Mouse (Mus musculus) T-cell, adult 2 months (primary cell): Measurements from ENCODE around the gene Prph2.

Experiments used
- DNase-seq: peaks from one replicate; pipeline ENCODE4 v3.0.0; 2022; ENCODE audit warnings: low spot score

Prph2 gene

DNA sequence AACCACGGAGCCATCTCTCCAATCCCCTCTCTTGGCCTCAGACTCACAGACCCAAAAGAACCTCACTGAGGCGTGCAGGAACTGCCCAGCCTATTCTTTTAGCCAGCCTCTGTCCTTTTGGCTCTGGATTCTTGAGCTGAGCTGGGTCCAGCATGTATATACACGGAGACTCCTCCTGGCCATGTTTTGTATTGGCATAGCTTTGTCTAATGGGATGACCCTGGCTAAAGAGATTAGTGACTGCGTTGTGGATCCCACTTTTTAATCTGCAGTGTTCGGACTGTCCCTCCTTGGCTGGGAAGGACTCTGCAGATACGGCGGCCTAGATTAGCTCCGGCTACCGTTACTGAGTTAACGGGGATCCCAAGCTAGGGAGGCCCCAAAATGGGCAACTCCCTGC, at the start of gene Prph2:
Prph2 (plus strand) TSS at position 274 of the 400 bp plus-strand sequence.
- DNase-seq: no peak

DNA sequence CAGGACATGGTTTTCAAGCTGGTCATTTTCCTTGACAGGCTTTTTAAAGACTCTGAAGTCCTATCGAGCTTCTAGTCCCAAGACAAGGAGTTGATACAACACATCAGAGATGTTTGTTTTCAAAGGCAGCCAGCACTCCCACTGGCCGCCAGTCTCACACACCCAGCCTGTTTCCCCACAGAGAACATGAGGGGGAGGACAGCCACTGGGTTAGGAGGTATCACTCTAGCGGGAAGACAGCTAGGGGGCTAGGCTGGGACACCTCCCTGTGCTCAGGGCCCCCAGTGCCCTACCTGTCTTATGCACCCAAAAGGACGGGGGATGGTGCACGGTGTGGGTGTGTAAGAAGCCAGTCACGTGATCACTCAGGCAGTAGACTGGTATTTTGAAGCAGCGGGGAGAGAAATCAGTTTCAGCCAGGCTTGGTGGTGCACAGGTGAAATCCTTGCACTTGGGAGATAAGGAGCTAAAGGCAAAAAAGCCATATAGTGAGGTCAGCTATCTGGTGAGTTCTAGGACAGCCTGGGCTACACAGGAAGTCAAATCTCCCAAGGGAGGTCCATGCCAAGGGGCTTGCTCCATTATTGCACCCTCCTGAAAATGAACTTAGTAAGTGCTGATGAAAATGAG, 45.6 kb upstream of the Prph2 start:
- no peak for DNase-seq

DNA sequence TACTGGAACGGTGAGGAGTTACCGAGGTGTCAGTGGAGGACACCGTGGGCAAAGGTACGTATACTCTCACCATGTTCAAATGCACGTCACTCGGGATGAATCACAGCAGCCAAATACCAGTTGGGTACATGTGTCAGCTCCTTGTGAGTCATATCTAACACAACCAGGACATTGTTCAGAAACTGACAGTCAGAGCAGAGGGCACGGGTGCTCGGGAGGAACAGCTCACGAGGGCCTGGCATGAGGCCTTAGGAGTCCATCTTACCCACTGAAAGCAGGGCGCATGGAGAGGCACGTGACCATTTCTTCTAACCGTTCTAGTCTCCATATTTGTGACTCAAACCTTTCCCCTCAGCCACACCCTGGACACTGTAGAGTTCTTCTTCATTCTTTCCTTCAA, 43.4 kb upstream of the Prph2 start:
- DNase-seq: no peak

DNA sequence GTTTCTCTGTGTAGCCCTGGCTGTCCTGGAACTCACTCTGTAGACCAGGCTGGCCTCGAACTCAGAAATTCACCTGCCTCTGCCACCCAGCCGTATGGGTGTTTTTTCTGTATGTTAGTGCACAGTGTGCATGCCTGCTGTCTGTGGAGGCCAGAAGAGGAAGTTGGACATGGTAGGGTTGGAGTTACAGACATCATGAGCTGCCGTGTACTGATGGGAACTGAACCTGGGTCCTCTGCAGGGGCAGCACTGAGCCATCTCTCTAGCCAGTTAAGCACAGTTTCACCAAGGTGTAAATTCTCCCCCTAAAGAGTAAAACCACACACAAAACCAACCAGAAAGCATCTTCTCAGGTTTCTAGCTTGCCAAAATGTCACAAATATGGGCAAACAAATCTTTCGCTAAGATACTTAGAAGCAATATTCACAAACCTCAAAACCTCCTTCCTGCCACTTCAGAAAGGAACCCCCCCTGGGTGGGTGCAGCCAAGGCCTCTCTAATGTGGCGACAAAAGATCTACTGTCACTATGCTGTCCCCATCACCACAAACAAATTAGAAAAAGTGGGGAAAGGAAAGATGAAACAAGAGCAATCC, 40.0 kb upstream of the Prph2 start:
- peak; percentile 83 for DNase-seq

DNA sequence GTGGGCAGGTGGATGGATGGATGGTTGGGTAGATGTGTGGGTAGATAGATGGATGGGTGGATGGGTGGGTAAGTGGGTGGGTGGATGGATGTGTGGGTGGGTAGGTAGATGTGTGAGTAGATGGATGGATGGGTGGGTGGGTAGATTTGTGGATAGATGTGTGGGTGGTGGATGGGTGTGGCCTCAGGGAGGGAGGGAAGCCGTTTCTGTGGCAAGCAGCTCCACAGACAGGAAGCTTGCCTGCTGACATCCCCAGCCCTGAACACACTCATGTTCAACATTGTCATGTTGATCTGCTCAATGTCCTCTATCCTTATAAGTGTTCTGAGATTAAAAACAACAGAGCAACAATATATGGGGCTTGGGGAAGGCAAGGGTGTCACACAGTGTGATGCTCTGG, 39.3 kb upstream of the Prph2 start:
- peak; percentile 64 for DNase-seq

DNA sequence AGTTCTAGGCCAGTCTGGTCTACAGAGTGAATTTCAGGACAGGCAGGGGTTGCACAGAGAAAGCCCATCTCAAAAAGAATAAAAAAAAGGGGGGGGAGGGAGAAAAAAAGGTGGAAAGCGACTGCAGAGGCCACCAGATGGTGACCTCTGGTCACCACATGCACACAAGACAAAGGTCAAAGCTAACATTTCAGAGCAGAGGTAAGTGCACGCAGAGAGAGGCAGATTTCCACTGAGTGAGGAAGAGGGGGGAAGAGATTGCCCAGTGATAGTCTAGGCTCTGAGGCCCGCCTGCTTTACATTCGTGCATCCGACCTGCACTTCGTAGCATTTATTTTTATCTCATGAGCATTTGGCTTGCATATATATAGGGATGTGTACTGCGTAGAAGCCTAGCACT, 37.5 kb upstream of the Prph2 start:
- no peak for DNase-seq

DNA sequence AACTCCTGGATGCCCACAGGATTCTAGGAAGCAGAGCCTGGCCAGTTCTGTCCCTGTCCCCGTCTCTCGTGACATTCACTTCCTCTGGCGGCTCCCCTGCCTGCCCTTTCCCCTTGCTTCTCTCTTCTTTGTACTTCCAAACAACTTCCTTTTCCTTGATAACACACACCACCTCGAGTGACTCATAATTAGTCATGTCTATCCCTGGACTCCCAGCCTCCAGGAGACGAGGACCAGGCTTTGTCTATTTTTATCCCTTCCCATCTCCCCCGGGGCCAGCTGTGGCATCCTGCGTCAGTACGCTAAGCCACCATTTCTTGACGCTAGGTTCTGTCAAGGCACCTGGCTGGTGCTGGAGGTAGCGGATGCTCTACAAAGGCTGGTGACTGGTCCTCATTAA, 36.1 kb upstream of the Prph2 start:
- DNase-seq: no peak

DNA sequence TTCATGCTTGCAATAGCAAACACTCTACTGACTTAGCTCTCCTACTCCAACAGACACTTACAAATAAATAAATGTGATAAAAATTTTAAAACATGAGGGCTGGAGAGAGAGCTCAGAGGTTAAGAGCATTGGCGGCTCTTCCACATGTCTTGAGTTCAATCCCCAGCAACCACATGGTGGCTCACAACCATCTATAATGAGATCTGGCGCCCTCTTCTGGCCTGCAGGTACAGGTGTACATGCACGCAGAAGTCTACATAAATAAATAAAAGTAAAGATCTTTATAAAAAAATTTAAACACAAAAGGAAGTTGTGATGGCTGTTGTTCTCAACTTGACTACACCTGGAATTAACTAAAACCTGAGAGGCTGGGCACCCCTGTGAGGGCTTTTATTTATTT, 34.6 kb upstream of the Prph2 start:
- peak; percentile 48 for DNase-seq

DNA sequence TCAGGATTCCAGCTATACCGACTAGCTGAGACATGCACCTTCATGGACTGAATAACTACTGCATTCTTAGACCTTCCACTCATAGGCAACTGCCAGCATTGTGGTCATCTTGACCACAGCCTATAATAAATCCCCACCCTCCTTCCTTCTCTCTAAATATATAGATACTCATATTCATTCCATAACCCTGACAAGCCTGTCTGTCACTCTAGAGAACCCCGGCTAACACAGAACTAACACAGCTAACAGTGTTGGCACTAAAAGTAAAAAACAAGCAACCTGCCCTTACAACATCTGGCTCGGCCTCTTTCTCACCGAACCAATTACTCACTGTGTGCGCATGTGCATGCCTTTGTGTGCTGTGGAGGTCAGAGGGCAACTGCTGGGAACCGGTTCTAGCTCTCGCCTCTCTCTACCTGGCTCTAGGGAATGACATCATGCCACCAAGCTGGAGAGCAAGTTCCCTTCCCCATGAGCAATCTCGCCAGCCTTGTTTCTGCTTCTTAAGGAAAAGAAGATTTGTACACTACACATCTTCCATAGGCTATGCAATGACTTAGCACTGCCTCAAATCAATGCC, 33.8 kb upstream of the Prph2 start:
- DNase-seq: no peak

DNA sequence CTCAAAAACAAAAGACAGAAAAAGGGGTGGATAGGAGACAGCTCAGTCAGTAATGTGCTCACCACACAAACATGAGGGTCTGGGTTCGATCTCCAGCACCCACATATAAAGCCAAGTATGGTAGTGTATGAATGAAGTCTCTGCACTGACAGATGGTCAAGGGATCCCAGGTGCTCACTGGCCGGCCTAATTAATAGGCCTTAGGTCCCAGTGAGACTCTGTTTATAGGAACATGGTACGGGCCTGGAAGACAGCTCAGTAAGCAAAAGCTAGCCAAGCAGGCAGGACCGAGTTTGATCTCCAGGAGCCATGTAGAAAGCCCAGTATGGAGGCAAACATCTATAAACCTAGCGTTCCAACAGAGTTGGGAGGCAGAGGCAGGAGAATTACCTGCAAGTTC, 33.2 kb upstream of the Prph2 start:
- DNase-seq: no peak

DNA sequence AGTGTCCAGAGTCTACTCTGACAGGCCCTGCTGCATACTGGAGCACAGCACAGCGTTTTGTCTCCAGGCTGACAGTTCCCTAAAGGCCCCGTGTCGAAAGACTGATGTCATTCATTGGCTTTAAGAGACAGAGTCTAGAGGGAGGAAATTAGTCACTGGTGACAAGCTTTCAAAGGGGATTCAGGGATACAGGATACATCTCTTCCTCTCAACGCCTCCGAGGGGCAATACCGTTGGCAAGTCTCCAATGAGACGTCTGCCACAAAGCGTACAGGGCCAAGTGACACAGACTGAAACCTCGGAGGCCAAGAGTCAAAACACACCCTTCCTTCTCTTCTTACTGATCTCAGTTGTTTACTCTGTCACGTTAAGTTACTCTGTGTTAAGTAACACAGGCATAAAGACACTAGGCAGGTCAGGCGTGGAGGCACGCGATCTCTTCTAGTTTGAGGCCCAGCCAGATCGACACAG, 30.4 kb upstream of the Prph2 start:
- DNase-seq: no peak

DNA sequence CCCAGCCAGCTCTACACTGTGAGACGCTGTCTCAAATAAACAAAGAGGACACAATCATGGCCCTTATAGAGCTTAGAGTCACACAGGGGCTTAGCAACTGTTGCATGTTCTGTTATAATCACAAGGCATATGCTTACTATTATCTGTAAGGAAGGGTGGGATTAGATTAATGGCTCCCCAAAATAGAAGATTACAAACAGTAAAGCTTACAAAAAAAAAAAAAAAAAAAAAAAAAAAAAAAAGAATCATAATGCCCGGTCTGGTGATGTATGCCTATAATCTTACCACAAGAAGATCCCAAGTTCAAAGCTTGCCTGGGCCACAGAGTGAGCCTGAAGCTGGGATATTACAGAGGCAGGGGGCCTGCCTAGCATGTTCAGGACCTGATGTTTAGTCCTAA, 29.9 kb upstream of the Prph2 start:
- DNase-seq: no peak

DNA sequence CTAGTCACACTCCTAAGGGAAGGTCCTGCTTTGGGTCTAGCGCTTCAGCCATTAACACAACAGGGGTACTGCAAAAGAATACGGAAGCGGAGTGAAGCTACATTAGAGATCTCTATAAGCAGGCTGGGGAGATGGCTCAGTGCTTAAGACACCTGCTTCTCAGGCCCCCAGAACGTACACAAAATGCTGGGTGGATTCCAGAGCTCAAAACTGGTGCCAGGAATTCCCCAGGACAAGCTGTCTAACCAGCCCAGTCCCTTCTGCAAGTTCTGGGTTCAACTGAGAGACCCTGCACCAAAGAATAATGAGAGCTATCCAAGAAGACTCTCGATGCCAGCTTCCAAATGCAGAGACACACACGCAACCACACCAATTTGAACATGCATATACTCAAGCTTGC, 28.5 kb upstream of the Prph2 start:
- DNase-seq: no peak

DNA sequence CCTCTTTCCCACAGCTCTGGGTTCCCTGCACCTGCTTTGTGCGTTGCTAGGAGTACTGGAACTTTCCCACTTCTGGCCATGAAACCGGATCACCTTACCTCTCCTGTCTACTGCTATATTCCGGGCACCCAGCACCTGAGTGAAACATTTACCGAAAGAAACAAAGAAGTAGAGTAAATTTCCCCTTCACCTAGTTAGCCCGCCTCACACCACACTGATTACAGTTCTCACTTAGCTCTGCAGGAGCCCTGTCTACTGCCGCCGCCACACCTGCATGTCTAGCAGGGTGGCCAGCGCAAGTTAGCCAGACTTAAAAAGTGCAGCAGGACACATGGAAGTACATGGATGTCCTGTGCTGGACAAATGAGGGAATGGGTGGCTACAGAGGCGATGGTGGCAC, 27.2 kb upstream of the Prph2 start:
- no peak for DNase-seq

DNA sequence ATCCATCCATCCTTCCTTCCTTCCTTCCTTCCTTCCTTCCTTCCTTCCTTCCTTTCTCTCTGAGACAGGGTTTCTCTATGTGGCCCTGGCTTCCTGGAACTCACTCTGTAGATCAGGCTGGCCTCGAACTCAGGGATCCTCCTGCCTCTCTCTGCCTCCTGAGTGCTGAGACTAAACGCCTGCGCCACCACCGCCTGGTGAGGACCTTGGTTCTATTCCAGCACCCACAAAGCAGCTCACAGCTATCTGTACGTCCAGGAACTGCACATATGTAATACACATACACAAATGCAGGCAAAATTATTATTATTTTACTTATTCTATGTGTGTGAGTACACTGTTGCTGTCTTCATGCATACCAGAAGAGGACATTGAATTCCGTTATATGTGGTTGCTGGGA, 25.5 kb upstream of the Prph2 start:
- no peak for DNase-seq

DNA sequence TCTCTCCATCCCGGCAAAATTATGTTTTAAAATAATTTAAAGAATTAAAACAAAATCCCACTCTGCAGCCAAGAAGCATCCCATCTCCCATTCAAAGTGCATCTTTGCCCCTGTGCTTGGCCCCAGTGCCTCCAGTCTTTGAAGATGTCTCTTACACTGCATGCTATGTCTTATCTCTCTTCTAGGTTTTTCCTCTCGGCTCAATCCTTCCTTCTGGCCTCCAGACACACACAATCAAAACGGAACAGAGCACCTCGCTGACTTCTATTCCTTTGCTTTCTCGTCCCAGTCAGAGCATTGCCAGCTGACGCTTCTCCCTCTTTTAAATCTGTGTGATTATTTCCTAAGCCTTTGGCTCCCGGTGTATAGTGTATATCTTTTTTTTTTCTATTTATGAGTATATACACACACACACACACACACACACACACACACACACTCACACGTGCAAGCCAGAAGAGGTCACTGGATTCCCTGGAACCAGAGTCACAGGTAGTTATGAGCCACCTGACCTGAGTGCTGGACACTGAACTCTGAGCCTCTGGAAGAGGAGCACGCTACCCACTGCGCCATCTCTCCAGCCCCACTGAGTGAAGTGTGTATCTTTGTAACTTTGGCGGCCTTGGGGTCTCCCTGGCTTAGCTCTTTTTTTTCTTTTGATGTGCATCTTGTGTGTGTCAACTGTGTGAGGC, 24.9 kb upstream of the Prph2 start:
- no peak for DNase-seq

DNA sequence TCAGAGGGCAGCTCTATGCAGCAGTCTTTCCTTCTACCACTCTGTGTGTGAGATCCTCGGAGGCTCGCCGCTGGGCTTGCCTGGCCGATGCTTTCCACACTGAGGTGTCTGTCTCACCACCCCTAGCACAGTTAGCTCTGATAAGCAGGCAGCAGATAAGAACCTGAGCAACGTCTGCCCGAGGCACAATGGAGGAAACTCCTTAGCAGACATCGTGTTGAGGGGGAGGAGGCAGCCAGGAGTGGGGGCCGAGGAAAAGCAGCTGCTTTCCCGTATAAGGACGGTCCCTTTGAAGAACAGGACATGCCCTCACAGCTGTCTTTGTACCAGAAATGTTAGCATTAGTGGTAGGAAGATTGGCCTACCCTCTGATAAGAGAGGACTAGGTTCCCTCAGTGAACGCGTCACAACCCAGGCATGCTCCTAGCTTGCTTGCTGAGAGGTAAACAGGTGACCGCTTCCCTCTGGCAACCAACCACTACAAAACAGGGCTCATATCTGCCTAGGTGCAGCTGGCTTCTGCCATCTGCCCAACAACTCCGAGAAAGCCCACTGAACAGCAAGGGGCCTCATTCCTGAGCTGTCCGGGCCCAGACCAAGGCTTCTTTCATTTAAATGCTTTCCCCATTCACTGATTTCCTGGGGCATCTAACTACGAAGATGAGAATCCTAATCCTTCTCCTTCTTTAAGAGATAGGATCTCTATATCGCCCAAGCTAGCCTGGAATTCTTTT, 24.2 kb upstream of the Prph2 start:
- DNase-seq: no peak

DNA sequence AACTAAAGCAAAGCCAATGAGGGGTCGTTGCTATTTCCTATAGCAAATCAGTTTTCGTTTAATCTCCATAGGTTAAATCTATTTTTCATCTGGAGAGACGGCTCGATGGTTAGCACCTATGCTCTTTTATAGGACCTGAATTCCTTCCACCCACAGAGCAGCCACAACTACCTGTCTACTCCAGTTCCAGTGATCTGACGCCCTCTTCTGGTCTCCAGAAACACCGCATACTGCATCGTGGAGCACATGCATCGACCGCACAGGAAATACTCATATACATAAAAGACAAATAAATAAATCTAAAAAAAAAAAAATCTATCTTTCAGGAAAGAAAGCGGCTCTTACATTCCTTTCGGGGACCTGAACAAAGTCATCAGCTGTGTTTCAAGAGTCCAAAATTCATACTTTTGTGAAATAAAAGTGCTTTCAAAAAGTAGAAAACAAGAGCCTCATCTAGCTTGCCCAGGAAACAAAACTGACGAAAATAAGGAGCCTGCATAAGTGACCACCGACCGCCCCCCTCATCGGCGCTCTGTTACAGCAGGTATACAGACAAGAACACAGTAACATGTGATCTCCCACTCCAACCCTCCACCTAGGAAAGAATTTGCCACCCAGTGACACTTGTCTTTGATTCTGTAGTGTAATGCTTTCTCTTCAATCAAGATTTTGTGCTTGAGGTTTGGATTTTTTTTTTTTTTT, 21.6 kb upstream of the Prph2 start:
- DNase-seq: peak; percentile 71

DNA sequence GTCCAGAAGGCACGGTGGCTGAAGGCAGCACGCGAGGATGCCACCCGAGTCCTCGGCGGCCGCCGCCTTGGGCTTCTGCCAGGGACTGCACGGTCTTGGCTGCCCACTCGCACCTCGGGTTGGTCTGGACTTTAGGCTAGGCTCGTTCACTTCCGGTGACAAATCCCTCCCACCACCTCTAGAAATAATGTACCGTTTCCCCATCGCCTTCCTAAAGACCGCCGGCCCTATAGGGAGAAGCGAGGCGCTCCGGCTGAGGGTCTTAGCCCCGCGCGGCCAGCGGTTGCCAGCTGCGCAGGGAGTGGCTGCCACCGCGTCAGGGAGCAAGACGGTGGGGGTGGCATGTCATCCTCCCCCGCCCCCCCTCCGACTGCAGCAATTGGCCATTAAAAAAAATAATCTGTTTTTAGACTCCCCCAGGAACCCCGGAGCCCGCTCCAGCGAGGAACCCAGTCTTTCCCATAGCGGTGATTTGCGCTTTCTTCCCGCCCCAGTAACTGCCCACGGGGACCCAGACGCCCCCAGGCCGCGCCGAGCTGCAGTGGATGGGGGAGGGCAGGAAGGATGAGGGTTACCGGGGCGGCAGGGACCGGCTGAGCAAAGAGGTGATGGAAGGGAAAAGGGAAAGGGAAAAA, 20.7 kb upstream of the Prph2 start:
- peak; percentile 19 for DNase-seq

DNA sequence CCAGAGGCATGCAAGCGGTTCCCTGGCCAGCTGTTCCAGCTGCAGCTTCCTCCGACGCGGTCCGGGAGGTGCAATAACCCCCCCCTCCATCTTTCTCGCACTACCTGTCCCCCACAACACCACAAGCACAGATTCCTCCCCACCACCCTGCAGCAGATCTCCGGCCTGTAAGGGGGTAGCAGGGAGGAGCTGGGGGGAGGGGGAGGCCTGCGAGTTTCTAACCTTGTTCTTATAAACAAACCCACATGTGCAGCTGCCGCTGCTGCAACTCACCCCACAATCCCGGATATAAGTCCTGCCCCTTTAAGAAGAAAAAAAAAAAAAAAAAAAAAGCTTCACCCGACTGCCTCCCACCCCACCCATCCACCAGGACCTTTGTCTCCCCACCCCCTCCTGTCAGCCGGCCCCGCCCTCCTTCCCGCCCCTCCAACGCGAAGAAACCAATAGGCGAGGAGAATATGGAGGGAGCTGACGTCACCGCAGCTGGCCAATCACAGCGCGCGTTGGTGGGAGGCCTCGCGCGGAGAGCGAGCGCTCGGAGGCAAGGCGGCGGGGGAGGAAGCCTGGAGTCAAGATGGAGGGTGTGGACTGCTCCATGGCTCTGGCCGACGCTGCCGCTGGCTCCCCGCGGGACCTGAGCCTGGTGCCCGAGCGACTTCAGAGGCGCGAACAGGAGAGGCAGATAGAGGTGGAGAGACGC, 20.0 kb upstream of the Prph2 start, which contains the start of gene Tbcc:
Tbcc (plus strand) TSS at position 569 of the 700 bp plus-strand sequence.
- peak; percentile 96 for DNase-seq
